Mouse (Mus musculus) CH12.LX (cell line): ENCODE data around the gene Foxp1. TPM values are rescaled to one million over a fixed set of nuclear protein-coding genes. Genes with fewer than 3 reads are reported as not detected.

Experiments used
- DNase-seq: peaks from one replicate; pipeline ENCODE4 v3.0.0-alpha.2; 2013; ENCODE audit errors: extremely low read depth
- H3K27ac ChIP-seq: 2 replicates; pipeline ENCODE4 v1.5.1; 2012; ENCODE audit warnings: low read depth, mild to moderate bottlenecking, control low read depth, moderate library complexity; ENCODE audit not compliant: insufficient read depth
- H3K27me3 ChIP-seq: replicated peaks from 2 replicates; pipeline ENCODE3; 2012; ENCODE audit warnings: inconsistent platforms
- H3K36me3 ChIP-seq, 2 experiments: replicated peaks in 1 of 2; 2 replicates each; pipeline versions ENCODE3 to v1.6.1; 2012; ENCODE audit warnings: inconsistent platforms in 1 of 2, low read length in 1 of 2, mild to moderate bottlenecking in 1 of 2, mixed read lengths in 1 of 2, moderate library complexity in 1 of 2; ENCODE audit not compliant: control insufficient read depth in 1 of 2, insufficient read depth in 1 of 2
- H3K4me1 ChIP-seq, 2 experiments: 2 replicates each; pipeline ENCODE4 v1.6.1; 2012; ENCODE audit warnings: inconsistent platforms in 1 of 2, moderate library complexity in 1 of 2; ENCODE audit not compliant: insufficient read depth in 2 of 2, control insufficient read depth in 1 of 2
- H3K4me2 ChIP-seq: 2 replicates; pipeline ENCODE4 v1.6.1; 2012; ENCODE audit warnings: low read depth, mild to moderate bottlenecking, control low read depth; ENCODE audit not compliant: poor library complexity, insufficient read depth, severe bottlenecking
- H3K4me3 ChIP-seq, 3 experiments: fragments of 150-350 bp in 1 of 3; sonication (generic) in 1 of 3; replicated peaks in 1 of 3; 2 replicates each; pipeline versions ENCODE3 to v1.5.1; 2011 to 2012; ENCODE audit warnings: low read depth in 2 of 3, low read length in 2 of 3, mild to moderate bottlenecking in 2 of 3, moderate library complexity in 2 of 3, control low read depth in 1 of 3, improper control_type of control experiment in 1 of 3, inconsistent platforms in 1 of 3, mixed read lengths in 1 of 3; ENCODE audit not compliant: poor library complexity in 1 of 3
- H3K79me2 ChIP-seq: replicated peaks from 2 replicates; pipeline ENCODE4 v1.6.1; 2012; ENCODE audit warnings: mild to moderate bottlenecking, moderate library complexity; ENCODE audit not compliant: control insufficient read depth, poor library complexity, insufficient read depth, severe bottlenecking; ENCODE audit errors: extremely low read depth
- H3K9ac ChIP-seq: 2 replicates; pipeline ENCODE4 v1.6.1; 2012; ENCODE audit warnings: low read depth, mild to moderate bottlenecking, control low read depth, moderate library complexity; ENCODE audit not compliant: insufficient read depth
- H3K9me3 ChIP-seq: replicated peaks from 2 replicates; pipeline ENCODE3; 2012; ENCODE audit warnings: low read length, inconsistent platforms, mixed read lengths
- BHLHE40 ChIP-seq: IDR thresholded peaks from 2 replicates; pipeline ENCODE4 v1.6.1; 2011; ENCODE audit warnings: mild to moderate bottlenecking, low read depth, low read length, improper control_type of control experiment
- CTCF ChIP-seq, 2 experiments: IDR thresholded peaks in 1 of 2; conservative IDR thresholded peaks in 1 of 2; 2 replicates each; pipeline ENCODE4 v1.5.1; 2011 to 2012; ENCODE audit warnings: low read depth in 2 of 2, low read length in 2 of 2, improper control_type of control experiment in 1 of 2, inconsistent platforms in 1 of 2, mild to moderate bottlenecking in 1 of 2, moderate library complexity in 1 of 2
- E2F4 ChIP-seq: IDR thresholded peaks from 2 replicates; pipeline ENCODE4 v1.6.1; 2011; ENCODE audit warnings: low read depth, low read length, improper control_type of control experiment; ENCODE audit not compliant: insufficient replicate concordance
- EP300 ChIP-seq: IDR thresholded peaks from 2 replicates; pipeline ENCODE4 v1.6.1; 2011; ENCODE audit warnings: low read length, improper control_type of control experiment
- ETS1 ChIP-seq: conservative IDR thresholded peaks from 2 replicates; pipeline ENCODE4 v1.6.1; 2012; ENCODE audit warnings: low read depth, mild to moderate bottlenecking, inconsistent platforms, low read length, improper control_type of control experiment, moderate library complexity
- GABPA ChIP-seq: IDR thresholded peaks from 2 replicates; pipeline ENCODE4 v1.6.1; 2012; ENCODE audit warnings: low read depth, low read length, improper control_type of control experiment, inconsistent platforms; ENCODE audit not compliant: insufficient replicate concordance
- IRF4 ChIP-seq: IDR thresholded peaks from 2 replicates; pipeline ENCODE4 v1.6.1; 2014; ENCODE audit warnings: low read depth, mild to moderate bottlenecking, inconsistent platforms, low read length, improper control_type of control experiment
- JUND ChIP-seq: conservative IDR thresholded peaks from 2 replicates; pipeline ENCODE4 v1.6.1; 2011; ENCODE audit warnings: low read depth, low read length, improper control_type of control experiment
- KAT2A ChIP-seq: IDR thresholded peaks from 2 replicates; pipeline ENCODE4 v1.6.1; 2012; ENCODE audit warnings: low read length, improper control_type of control experiment, inconsistent platforms; ENCODE audit not compliant: insufficient replicate concordance
- MAFK ChIP-seq: IDR thresholded peaks from 2 replicates; pipeline ENCODE4 v1.6.1; 2011; ENCODE audit warnings: low read length, improper control_type of control experiment; ENCODE audit not compliant: insufficient replicate concordance
- MAZ ChIP-seq: IDR thresholded peaks from 2 replicates; pipeline ENCODE4 v1.6.1; 2012; ENCODE audit warnings: low read depth, mild to moderate bottlenecking, inconsistent platforms, low read length, improper control_type of control experiment, moderate library complexity
- MEF2A ChIP-seq: IDR thresholded peaks from 2 replicates; pipeline ENCODE4 v1.6.1; 2014; ENCODE audit warnings: low read depth, mild to moderate bottlenecking, inconsistent platforms, low read length, improper control_type of control experiment, borderline replicate concordance
- MXI1 ChIP-seq: IDR thresholded peaks from 2 replicates; pipeline ENCODE4 v1.6.1; 2011; ENCODE audit warnings: mild to moderate bottlenecking, low read depth, low read length, improper control_type of control experiment
- NELFE ChIP-seq: IDR thresholded peaks from 2 replicates; pipeline ENCODE4 v1.6.1; 2011; ENCODE audit warnings: low read depth, low read length, improper control_type of control experiment
- PAX5 ChIP-seq: IDR thresholded peaks from 2 replicates; pipeline ENCODE4 v1.6.1; 2012; ENCODE audit warnings: low read length, inconsistent platforms, mixed read lengths
- POLR2A ChIP-seq: IDR thresholded peaks from 2 replicates; pipeline ENCODE4 v1.6.1; 2011; ENCODE audit warnings: low read depth, mild to moderate bottlenecking, improper control_type of control experiment, low read length
- POLR2AphosphoS2 ChIP-seq: IDR thresholded peaks from 2 replicates; pipeline ENCODE4 v1.6.1; 2011; ENCODE audit warnings: low read depth, low read length, improper control_type of control experiment
- RAD21 ChIP-seq: IDR thresholded peaks from 2 replicates; pipeline ENCODE4 v1.6.1; 2011; ENCODE audit warnings: low read depth, mild to moderate bottlenecking, low read length, improper control_type of control experiment, moderate library complexity
- RCOR1 ChIP-seq: conservative IDR thresholded peaks from 2 replicates; pipeline ENCODE4 v1.6.1; 2012; ENCODE audit warnings: low read depth, mild to moderate bottlenecking, inconsistent platforms, low read length, improper control_type of control experiment
- SIN3A ChIP-seq: IDR thresholded peaks from 2 replicates; pipeline ENCODE4 v1.6.1; 2012; ENCODE audit warnings: low read length, improper control_type of control experiment, inconsistent platforms
- SMC3 ChIP-seq: IDR thresholded peaks from 2 replicates; pipeline ENCODE4 v1.6.1; 2011; ENCODE audit warnings: low read depth, low read length, improper control_type of control experiment
- TBP ChIP-seq: conservative IDR thresholded peaks from 2 replicates; pipeline ENCODE4 v1.6.1; 2011; ENCODE audit warnings: low read depth, low read length, improper control_type of control experiment
- USF2 ChIP-seq: conservative IDR thresholded peaks from 2 replicates; pipeline ENCODE4 v1.6.1; 2011; ENCODE audit warnings: low read depth, low read length, improper control_type of control experiment
- ZC3H11A ChIP-seq: IDR thresholded peaks from 2 replicates; pipeline ENCODE4 v1.6.1; 2012; ENCODE audit warnings: low read depth, mild to moderate bottlenecking, inconsistent platforms, low read length, improper control_type of control experiment
- ZKSCAN1 ChIP-seq: IDR thresholded peaks from 2 replicates; pipeline ENCODE4 v1.6.1; 2012; ENCODE audit warnings: low read depth, inconsistent platforms, low read length, improper control_type of control experiment, borderline replicate concordance
- ZMIZ1 ChIP-seq: IDR thresholded peaks from 2 replicates; pipeline ENCODE4 v1.6.1; 2012; ENCODE audit warnings: low read depth, mild to moderate bottlenecking, inconsistent platforms, low read length, improper control_type of control experiment
- dilution Hi-C: fragments of 300-500 bp; cut with MboI; formaldehyde crosslinking; loops from 2 replicates; pipeline ENCODE4 v1.14.3; 2020; ENCODE audit warnings: low sequenced_read_pairs; ENCODE audit not compliant: extremely low pct_unique_long_range_greater_than_20kb, extremely low pct_ligation_motif_present
- in situ Hi-C: fragments of 300-500 bp; cut with MboI; formaldehyde crosslinking; loops from 3 replicates; pipeline ENCODE4 v1.14.3; 2019; ENCODE audit warnings: low sequenced_read_pairs, low pct_ligation_motif_present, low pct_unique_long_range_greater_than_20kb, mixed read lengths
- polyA plus RNA-seq: library from polyadenylated mRNA; unstranded; fragments of >175 nt; gene quantifications from 2 replicates; pipeline ENCODE4 v1.2.1, GENCODE M21; 2012; ENCODE audit warnings: low read depth; ENCODE audit not compliant: insufficient read length
- total RNA-seq, 2 experiments: library from RNA; depleted of rRNA; stranded (reverse); fragments of 300-350 nt in 1 of 2; fragments of >200 nt in 1 of 2; gene quantifications; 2 replicates each; pipeline ENCODE4 v1.2.3; 2012 to 2014

Gene Foxp1
- total and polyA plus RNA-seq, 3 experiments: 66.5 to 105 (median 87.4) TPM

- peaks cover 18% of the 10 kb centered on the region for H3K79me2 ChIP-seq
- H3K4me2 ChIP-seq: no peak overlapping the region
- H3K9me3 ChIP-seq: no peaks in the 10 kb centered on the region
- H3K27me3 ChIP-seq: no peaks in the 10 kb centered on the region
- TF ChIP-seq POLR2AphosphoS2 (no peak), RAD21 (peak; percentile 21), NELFE (no peak), JUND (no peak), IRF4 (no peak), TBP (no peak), RCOR1 (no peak), GABPA (no peak), MXI1 (no peak), CTCF (conservative IDR thresholded peaks at IDR 0.05 in 1 of 2, IDR thresholded peaks at IDR 0.05 in 1 of 2; ENCODE audit: low read depth in 2 of 2, low read length in 2 of 2) (peak in 1 of 2 experiments; percentile 63; a peak in 2 of 4 replicates), SMC3 (peak; percentile 39), MAFK (no peak), MAZ (no peak), USF2 (no peak), EP300 (no peak), MEF2A (no peak), PAX5 (no peak), ZC3H11A (no peak), KAT2A (no peak), ZMIZ1 (no peak), POLR2A (no peak), E2F4 (no peak)
- dilution Hi-C loops (no loop called here), in situ Hi-C loops (no loop called here)
- DNase-seq: no peak
- H3K9ac ChIP-seq: no peak overlapping the region
- no peak overlapping the region for H3K27ac ChIP-seq
- H3K36me3 ChIP-seq: peaks cover 68 to 92% of the 10 kb centered on the region in 2 experiments
- no peak overlapping the region for H3K4me3 ChIP-seq
- peaks cover 0 to 29% of the 10 kb centered on the region in 2 experiments; a peak in 3 of 4 replicates for H3K4me1 ChIP-seq
These were observed 565.9 kb downstream of the Foxp1 start for GRCm38 (mm10) chr6:98956522-98957169.

DNA sequence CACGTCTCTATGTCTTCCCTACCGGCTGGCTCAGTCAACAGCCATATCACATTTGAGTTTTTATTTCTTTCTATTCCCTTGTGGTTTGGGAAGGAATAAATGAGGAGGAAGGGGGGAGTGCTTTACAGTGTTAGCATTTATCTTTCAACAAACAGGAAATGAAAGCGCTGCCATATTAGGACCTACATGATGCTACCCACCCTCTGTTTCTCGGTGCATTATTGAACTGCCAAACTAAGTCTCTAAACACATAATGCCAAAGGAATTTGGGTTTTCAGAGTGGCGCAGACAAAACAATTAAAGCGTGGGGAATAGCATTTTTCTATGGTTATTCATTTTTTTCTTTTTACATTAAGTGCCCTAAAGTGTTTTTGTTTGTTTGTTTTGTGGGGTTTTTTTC lies 566.8 kb downstream of the Foxp1 start:
- in situ Hi-C loops: no loop called here
- peaks cover 71 to 92% of the 10 kb centered on the region in 2 experiments for H3K36me3 ChIP-seq
- dilution Hi-C loops: no loop called here
- peaks cover 18% of the 10 kb centered on the region for H3K79me2 ChIP-seq
- H3K9me3 ChIP-seq: no peaks in the 10 kb centered on the region
- TF ChIP-seq ZKSCAN1: no peak
- TF ChIP-seq ETS1: no peak
- no peak for TF ChIP-seq POLR2AphosphoS2
- no peak for TF ChIP-seq SIN3A
- no peak for TF ChIP-seq BHLHE40
- no peak overlapping the region for H3K9ac ChIP-seq
- DNase-seq: no peak
- no peaks in the 10 kb centered on the region for H3K27me3 ChIP-seq
- no peak overlapping the region for H3K4me2 ChIP-seq
- H3K4me3 ChIP-seq: no peak overlapping the region
- H3K4me1 ChIP-seq: peaks cover 3 to 39% of the 10 kb centered on the region in 2 experiments; a peak in 3 of 4 replicates
- H3K27ac ChIP-seq: no peak overlapping the region
